Mouse (Mus musculus) inflammation-experienced regulatory T-cells, adult 6 months (primary cell): Measurements from ENCODE around the gene Map7d1. TPM values are rescaled to one million over a fixed set of nuclear protein-coding genes. Genes with fewer than 3 reads are reported as not detected.
"Not testable (repeated sequence)": the region's sequence is repeated elsewhere in the genome, so short reads cannot be mapped to it uniquely, and the experiment has no call there.

ENCODE experiments used
- ATAC-seq: one replicate; pipeline ENCODE4 v1.8.0; 2017
- polyA plus RNA-seq, 3 experiments: library from polyadenylated mRNA; unstranded; fragments of 100-300 nt; shearing (Covaris generic); gene quantifications; one replicate each; pipeline ENCODE4 v1.2.1; 2017

Map7d1 gene
- polyA plus RNA-seq, 3 experiments from 2014 or later = 3.2 to 6.6 (median 5.1) TPM

DNA sequence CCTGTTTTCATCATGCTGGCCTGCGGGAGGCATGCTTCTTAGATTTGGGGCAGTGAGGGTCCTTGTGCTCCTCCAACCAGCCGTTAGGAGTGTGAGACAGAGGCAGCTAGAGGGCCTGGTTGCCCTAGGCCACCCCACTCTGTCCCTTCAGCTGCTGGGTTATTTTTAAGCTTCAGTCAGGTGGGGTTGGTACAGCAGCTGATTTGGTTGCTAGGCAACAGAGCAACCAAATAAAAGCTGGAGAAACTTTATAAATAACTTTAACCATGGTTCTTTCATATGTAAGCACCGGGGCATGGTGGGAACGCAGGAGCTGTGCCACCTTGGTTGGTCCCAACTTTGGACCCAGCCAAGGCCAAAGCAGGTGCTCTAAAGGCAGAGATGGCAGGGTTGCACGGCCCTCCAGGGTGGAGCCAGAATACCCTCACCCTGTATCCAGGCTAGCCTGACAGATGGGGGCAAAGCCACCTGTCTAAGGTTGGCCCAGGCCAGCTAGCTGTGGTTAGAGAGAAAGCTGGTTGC, 18.4 kb downstream of the Map7d1 start:
- ATAC-seq = no peak

DNA sequence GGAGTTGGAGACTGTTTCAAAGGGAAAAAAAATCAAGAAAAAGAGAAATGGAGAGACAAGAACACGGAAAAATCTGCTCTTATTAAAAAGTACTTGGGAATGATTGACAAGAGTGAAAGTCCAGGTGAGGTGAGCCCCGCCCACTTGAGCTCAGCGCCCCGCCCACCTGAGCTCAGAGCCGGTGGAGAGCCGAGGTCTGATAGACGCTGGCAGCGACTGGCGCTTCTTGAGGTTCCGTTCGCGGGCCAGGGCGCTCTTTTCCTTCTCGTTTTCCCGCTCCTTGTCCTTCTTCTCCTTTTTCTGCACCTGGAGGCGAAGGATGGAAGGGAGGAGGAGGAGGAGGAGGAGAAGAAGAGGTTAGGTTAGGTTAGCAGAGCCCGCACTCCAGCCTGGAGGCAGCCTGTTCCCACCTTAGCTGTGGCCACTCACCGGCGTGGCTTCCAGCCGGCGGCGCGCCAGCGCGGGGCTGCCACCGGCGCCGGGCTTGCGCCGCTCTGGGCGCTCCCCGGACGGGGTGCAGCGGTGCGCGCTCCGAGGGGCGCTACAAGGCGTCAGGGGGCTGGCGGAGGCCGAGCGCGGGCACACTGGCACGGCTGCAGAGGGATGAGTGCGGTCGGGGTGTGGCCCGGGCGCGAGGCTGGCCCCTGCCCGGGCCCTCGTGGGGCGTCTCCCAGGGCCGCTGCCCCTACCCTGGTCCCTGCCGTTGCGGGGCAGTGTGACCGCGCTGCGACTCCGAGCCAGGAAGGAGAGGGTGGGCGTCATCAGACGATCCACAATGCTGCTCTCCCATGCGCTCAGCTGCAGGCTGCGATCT, 19.5 kb downstream of the Map7d1 start:
- ATAC-seq = no peak

DNA sequence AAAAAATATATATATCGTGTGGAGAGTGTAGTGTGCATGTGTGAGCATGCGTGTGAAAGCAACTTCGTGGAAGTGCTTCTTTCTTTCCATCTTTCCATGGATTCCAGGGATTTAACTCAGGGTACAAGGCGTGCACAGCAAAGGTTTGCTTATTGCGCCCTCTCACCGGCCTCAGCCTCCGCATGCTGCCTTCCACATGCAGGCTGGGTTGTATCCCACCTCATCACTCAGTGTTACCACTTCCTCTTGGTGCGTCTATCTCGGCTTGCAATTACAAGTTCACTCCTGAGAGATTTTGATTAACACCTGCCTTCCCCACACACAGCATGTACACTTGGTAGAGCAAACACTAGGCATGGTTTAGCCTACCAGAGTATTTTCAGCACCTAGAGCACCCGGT, 21.0 kb downstream of the Map7d1 start:
- no peak for ATAC-seq

DNA sequence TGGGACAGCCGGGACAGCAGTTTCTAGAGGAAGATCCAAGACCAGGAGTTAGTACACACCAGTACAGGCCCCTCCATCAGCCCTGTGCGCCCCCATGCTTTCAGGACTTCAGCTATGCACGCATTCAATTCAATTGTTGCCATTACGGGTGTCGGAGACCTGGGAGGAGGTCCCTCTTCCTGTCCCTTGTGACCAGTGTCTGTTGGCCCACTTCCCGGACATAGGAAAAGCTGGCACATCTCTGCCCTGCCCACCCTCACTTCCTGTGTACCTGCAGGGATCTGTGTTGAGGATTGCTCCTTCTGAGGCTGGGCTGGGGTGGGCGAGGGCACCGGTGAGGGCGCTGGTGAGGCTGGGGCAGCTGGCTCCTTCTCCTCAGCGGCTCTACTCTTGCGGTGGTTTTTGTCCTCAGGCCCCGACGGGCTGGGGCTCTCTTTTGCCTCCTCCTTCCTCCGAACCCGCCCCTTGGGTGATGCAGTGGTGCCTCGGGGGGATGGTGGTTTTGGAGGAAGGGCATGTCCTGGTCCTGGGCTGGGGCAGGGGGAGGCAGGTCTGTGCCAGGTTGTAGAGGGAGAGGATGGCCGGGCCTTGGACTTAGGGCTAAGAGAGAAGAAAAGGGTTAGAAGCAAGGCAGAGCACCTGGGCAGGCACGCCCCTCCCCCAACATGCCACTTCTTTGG, 21.5 kb downstream of the Map7d1 start:
- ATAC-seq = no peak

DNA sequence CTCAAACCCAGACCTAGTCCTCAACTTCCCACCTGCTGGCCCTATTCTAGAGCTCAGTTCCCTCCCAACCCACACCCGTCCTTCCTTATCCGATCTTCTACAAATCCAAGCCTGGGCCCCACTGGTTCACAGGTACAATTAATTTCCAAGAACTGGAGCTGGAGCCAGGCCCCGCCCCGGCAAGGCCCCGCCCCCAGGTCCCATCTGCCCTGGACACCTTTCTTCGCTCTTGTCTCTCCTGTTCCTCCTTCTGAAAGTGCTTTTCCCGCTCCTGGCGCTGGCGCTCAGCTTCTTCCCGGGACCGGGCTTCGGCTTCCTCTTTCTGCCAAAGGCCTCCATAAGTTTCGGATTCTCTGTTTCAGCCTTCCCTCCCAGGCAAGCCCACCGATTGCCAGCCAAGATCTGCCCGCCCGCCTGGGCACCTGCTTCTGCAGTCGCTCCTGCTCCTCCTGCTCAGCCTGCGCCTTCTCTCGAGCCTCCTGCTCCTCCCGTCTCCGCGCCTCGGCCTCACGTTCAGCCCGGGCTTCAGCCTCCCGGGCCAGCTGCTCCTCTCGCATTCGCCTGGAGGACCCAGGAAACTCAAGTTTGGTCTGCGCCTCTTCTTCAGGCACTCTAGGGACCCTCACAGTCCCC, 22.4 kb downstream of the Map7d1 start:
- ATAC-seq = no peak

DNA sequence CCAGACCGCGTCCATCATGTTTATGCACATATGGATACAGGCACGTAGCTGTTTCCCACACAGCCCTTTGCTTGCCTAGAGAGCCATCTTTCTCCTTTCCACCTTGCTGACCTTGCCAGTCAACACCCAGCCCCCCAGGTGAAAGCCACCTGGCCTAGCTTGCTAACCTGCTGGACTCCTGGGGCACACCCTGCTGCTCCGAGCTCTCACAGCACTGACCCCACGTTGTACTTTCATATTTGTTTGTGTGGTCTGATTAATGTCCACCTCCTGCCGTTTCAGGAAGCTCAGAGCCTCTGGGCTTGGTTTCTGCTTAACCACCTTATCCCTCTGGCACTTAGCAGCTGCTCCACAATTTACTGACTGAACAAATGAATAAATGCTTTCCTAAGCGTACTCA, 26.2 kb downstream of the Map7d1 start:
- no peak for ATAC-seq

DNA sequence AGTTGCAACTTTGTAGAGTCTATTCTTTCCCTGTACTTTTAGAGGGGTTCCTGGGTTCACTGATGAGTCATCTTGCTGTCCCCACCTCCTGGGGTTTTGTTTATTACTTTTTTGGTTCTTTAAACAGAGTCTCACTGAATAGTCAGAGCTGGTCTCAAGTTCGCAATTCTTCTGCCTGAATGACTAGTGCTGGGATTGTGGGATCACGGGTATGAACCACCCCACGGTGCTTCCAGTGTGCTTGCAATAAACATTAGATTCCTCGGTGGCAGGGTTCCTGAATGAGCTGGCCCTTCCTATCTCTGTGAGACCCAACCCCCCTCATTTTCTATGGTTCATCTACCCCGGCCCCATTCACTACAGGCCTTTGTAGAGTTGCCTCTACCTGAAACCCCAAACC, 28.0 kb downstream of the Map7d1 start:
- ATAC-seq = no peak

DNA sequence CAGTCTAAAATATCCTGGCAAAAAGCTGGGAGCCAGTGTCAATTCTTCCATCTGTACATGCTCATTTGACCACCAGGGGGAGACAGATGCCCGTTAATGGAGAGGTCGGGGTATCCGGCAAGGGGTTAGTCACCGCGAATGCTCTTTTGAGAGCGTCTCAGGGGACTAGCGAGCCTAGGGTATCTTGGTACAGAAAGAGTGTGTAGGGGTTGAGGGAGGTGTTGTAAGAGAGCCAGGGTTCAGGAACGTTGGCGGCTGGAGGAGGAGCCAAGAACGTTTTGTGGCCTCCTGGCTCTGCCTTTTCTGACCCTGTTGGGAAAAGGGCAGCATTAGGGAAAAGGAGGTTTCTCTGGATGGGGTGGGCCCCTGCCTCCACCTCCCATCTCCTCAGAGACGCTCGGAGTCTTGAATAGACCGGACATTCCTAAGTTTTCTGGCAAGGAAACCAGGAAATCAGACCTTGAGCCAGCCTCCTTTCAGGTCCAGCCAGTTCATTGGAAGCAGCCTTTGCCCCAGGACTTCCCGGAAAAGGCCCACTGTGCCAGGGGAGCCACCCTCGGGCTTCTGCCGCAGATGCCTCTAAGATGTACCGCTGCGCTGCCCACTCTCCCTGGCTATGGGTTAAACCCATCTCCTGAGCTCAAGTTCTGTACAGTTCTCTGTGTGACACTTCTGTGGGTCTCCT, 28.9 kb downstream of the Map7d1 start:
- ATAC-seq = peak; percentile 89

DNA sequence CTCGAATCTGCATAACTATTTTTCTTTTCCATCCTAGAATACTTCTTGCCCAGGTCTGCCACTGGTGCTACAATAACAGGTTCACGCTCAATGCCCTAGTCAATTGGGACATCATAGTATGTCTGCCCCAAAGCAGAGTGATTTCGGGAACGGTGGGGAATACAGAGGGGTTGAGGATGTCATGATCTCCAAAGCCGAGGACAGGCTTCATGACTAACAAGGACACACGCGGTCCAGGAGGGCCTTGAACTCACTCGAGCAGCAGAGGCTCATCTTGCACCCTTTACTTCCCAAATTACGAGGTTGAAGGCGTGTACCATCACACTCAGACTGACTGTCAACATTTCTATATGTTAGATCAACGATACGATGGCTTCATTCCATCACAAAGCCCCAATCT, 29.5 kb downstream of the Map7d1 start:
- ATAC-seq = no peak

DNA sequence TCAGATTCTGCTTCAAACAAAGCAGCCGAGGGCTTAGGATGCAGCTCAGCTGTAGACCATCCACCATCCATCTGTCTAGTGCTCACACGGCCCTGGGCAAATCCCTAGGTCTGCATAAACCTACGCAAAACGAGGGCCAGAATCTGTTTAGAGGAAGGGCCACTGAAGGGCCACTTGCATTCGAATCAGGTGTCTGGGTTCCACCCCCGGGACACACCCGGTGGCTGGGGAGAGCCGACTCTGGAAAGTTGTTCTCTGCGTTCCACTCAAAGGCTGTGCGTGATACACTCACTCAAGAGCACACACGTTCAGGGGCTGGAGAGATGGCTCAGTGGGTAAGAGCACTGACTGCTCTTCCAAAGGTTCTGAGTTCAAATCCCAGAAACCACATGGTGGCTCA, 33.5 kb downstream of the Map7d1 start:
- ATAC-seq = no peak

DNA sequence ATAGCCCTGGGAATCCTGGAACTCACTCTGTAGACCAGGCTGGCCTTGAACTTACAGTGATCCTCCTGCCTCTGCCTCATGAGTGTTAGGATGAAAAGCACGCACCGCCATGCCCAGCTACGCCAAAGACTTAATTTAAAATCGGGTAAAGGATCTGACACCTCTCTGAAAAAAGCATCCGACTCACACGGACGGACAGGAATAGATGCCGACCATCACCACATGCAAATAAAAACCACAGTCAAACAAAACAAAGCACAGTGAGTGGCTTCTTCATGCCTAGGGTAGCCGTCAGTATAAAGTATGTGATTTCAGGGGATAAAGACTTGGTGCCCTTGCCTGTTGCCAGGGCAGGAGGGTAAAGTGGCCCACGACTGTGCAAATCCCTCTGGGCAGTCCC, 36.1 kb downstream of the Map7d1 start:
- ATAC-seq = no peak

DNA sequence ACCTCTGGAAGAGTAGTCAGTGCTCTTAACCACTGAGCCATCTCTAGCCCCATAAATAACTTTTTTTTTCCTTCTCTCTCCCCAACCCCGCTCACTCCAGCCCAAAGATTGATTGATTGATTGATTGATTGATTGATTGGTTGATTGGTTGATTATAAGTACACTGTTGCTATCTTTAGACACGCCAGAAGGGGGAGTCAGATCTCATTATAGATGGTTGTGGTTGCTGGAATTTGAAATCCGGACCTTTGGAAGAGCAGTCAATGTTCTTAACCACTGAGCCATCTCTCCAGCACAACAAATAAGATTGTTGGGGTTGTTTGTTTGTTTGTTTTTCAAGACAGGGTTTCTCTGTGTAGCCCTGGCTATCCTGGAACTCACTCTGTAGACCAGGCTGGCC, 36.6 kb downstream of the Map7d1 start:
- ATAC-seq = not testable (repeated sequence)

DNA sequence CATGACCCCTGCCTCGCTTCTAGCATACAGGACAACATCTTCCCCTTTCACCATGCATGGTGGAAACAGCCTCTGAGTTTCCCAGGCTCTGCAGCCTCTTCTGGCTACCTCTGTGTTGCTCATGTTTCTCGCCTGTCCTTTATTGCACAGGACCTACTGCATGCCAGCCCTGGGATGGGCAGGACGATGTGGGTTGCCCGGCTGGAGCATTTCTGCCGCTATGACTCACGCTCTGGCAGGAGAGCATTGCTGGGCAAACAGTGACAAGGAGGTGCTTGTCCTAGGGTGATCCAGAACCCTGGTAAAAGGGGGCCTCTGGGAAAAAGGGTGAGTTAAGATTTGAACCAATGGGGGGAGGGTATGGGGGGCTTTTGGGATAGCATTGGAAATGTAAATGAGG, 38.4 kb downstream of the Map7d1 start:
- no peak for ATAC-seq

DNA sequence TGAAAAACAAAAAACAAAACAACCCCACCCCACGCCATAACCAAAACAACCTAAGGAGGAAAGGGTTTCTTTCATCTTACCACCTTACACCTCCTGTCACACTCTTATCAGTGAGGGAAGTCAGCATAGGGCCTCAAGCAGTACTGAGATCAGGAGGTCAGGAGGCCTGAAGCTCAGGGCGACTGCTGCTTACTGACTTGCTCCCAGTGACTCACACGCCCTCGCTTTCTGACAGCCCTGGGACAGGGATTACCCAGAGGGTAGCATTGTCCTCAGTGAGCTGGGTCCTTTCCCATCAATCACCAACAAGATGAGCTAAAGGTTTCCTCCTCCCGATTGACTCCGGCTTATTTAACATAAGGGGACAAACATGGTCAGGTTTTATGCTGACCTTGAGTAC, 49.1 kb downstream of the Map7d1 start:
- ATAC-seq = no peak

DNA sequence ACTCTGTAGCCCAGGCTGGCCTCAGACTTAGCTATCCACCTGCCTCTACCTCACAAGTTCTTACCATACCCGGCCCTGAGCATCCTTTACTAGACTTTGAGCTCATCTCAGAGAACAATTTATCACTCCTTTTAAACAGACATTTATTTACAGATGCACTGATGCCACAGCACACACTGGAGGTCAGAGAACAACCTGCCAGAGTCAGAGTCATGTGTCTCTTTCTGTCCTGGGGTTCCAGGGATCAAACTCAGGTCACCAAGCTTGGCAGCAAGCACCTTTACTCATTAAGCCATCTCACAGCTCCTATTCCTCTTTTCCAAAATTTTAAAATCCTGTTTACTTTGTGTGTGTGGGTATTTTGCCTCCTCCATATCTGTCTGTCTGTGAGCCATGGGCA, 50.8 kb downstream of the Map7d1 start:
- no peak for ATAC-seq

DNA sequence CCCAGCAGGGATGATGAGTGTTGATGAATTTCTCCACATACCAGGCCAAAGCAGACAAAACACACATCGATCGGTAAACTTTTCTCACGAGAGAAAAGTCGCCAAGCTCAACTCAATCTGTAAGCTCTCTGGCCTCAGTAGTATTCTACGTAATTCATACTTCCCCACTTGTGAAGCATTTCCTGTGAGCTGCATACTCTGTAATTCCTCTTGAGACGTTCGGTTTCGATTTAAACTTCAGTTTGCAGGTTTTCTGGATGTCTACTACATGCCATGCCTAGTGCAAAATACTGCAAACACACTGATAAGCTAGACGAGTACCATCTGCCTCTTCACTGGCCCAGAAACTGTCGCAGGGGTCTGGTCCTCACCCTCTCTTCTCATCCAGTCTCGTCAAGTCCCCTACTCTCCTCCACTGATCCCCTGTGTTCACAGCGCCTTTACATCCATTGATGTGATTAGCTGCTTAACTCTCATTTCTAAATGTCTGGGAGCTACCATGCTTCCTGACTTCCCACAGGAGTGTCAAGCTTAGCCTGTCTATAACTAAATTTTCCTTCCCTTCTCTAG, 51.4 kb downstream of the Map7d1 start:
- ATAC-seq = peak; percentile 16

DNA sequence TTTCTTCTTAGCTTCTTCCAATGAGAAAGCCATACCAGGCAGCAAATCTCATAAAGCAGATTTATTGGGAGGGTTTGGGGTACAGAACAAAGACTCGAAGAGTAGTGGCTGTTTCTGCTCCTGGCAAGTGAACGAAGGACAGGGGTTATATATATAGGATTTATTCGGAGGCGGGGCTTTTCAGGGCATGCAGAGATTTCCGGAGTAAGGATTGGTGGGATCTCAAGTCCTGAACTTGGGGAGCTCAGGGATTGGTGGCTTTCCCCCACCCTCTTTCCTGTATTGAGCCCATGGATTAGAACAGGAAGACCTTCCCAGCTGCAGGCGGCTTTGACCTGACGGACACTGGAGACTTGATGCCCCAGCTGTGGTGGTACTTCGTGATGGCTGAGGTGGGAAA, 52.1 kb downstream of the Map7d1 start:
- ATAC-seq = no peak

DNA sequence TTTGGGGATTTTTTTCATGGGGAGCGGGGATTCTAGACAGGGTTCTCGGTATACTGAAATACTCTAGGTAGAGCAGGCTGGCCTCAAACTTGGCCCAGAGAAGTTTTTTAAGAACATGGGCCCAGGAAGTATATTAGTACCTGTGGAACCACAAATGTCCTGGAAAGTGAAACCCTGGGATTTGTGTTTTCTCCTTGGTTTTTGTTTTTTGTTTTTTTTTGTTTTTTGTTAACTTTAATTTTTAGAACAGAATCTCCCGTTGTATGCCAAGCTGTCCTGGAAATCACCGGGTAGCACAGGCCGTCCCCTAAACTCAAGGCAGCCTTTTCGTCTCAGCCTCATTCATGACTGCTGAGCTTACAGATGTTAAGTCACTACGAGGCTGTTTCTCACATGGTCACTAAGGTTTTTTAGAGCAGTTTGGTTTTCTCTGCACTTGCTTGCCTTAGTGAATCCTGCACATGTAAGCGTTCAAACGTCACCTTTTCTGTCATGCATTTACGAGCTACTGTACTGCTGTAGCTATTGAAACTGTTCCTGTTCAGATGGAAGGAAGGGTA, 52.7 kb downstream of the Map7d1 start:
- ATAC-seq = no peak

DNA sequence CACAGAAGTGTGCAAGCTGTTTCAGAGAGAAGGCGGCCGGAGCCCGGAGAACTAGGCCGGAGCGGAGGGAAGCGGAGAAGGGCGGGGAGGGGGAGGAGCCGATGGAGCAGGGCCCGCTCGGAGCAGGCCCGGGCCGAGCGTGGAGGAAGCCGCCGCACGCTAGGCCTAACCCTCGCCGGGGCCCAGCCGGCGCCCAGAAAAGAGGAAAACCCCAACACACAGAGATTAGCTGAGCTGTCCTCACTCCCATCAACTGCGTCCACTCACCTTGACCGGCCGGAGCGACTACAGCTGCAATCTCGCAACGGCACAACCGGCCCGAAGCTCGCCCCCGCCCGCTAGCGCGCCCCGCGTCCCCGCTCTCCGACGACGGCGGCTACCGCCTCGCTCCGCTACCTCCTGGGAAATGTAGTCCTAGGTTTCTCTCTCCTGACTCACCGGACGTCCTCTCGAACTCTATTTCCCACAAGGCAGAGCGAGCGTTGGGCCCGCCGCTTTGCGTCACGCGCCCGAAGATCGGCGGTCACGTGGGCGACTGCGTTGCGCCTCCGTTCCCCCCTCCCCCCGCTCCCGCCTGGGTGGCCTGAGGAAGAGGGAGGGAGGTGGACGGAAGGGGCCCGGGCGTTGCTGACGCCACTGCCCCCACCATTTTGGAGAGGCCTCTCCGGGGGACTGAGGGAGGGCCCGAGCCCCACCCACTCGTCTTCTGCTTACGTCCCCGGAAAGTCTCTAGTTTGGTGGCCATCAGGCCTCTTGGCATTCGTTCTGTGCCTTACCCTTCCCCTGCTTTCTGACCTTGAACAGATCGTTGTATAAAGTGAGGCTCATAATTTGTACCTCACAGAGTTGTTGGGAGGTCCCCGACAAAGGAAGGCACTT, 53.6 kb downstream of the Map7d1 start, which contains the start of gene Thrap3:
Gene Thrap3 (minus strand): TSS at position 458 of the 879 bp plus-strand sequence.
- ATAC-seq = peak; percentile 88

DNA sequence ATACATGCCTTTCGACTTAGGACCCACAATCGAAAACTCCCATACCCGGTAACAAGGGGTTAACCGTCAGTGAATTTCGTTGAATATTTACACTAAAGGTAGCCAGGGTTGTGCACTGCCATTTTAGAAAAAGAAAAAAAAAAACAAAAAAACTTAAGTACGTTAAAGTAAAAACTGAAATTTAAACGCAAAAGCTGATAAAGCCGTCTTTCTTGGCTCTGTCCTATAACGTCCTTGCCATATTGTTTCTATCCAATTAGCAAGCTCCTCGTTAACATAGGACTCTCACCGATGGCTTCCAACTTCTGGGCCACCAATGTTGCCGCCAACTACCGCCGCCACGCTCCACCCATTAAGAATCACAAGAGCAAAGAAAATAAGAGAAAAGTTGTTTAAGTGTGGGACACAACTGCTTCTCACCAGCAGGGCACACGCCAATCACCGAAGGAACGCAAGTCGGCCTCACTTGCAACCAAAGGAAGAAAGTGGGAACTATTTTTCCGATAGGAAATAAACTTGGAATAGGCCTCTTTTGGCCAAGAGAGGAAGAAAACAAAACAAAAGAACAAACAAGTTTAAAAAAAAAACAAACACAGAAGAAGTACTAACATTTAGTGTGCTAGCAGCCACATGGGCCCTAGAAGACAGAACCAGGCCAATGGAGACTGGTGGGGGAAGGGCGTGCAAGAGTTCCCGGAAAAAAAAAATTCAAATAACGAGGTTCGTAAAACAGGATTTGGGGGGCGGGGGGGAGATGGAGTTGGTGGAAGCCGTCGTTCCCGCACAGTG, 54.4 kb downstream of the Map7d1 start:
- no peak for ATAC-seq
